Mouse (Mus musculus) splenic B cell, adult 2 months (primary cell): ENCODE measurements at regions not wholly inside any gene's neighbourhood (a gene's known extent, or its start where the extent isn't known, plus 50 kb on each side); places are given as distances from the start of the nearest gene placed in this dataset.

Experiments
- DNase-seq: peaks from one replicate; pipeline ENCODE4 v3.0.0-alpha.2; 2011; ENCODE audit warnings: low read depth, low spot score
- H3K27me3 ChIP-seq: 2 replicates; pipeline ENCODE4 v1.6.1; 2012; ENCODE audit warnings: mild to moderate bottlenecking, low read length, moderate library complexity, mixed read lengths; ENCODE audit not compliant: control insufficient read depth, poor library complexity, insufficient read depth, severe bottlenecking
- H3K36me3 ChIP-seq: 2 replicates; pipeline ENCODE4 v1.6.1; 2012; ENCODE audit warnings: mild to moderate bottlenecking, low read length, moderate library complexity, mixed read lengths; ENCODE audit not compliant: control insufficient read depth, poor library complexity, insufficient read depth, severe bottlenecking

- no peaks in the 10 kb centered on the region for H3K27me3 ChIP-seq
- DNase-seq: no peak
- no peaks in the 10 kb centered on the region for H3K36me3 ChIP-seq
These were observed 213.1 kb upstream of the Jmjd1c start for GRCm38 (mm10) chr10:66882825-66883224.

GRCm38 (mm10) chr10:66885575-66885974, 210.3 kb upstream of the Jmjd1c start:
- Histone ChIP-seq H3K36me3 (no peaks in the 10 kb centered on the region), H3K27me3 (no peaks in the 10 kb centered on the region)
- no peak for DNase-seq

- no peaks in the 10 kb centered on the region for H3K36me3 ChIP-seq
These were observed 206.0 kb upstream of the Jmjd1c start for GRCm38 (mm10) chr10:66889786-66890555.

GRCm38 (mm10) chr10:66891811-66892210, 204.1 kb upstream of the Jmjd1c start:
- Histone ChIP-seq H3K36me3 (no peaks in the 10 kb centered on the region), H3K27me3 (no peaks in the 10 kb centered on the region; the same call in 1 of the 2 replicates)
- no peak for DNase-seq

More at GRCm38 (mm10) chr10:66889786-66890555, 206.0 kb upstream of the Jmjd1c start:
- DNase-seq: no peak
- H3K27me3 ChIP-seq: no peaks in the 10 kb centered on the region

- Histone ChIP-seq H3K27me3 (no peaks in the 10 kb centered on the region; the same call in 1 of the 2 replicates), H3K36me3 (no peaks in the 10 kb centered on the region)
- DNase-seq: no peak
These were observed 202.1 kb upstream of the Jmjd1c start for GRCm38 (mm10) chr10:66893836-66894235.

- no peak for DNase-seq
- H3K36me3 ChIP-seq: no peaks in the 10 kb centered on the region
- no peaks in the 10 kb centered on the region; the same call in 1 of the 2 replicates for H3K27me3 ChIP-seq
These were observed 199.0 kb upstream of the Jmjd1c start for GRCm38 (mm10) chr10:66896698-66897622.

- Histone ChIP-seq H3K27me3 (no peaks in the 10 kb centered on the region; the same call in 1 of the 2 replicates), H3K36me3 (no peaks in the 10 kb centered on the region)
- no peak for DNase-seq
These were observed 196.2 kb upstream of the Jmjd1c start for GRCm38 (mm10) chr10:66899724-66900123.

- no peak for DNase-seq
- H3K27me3 ChIP-seq: no peaks in the 10 kb centered on the region; the same call in 1 of the 2 replicates
- no peaks in the 10 kb centered on the region for H3K36me3 ChIP-seq
These were observed 195.1 kb upstream of the Jmjd1c start for GRCm38 (mm10) chr10:66900781-66901180.

GRCm38 (mm10) chr10:66901873-66902272, 194.1 kb upstream of the Jmjd1c start:
- DNase-seq: no peak
- Histone ChIP-seq H3K27me3 (no peaks in the 10 kb centered on the region), H3K36me3 (no peaks in the 10 kb centered on the region)

GRCm38 (mm10) chr10:66904552-66905367, 191.2 kb upstream of the Jmjd1c start:
- Histone ChIP-seq H3K36me3 (no peaks in the 10 kb centered on the region), H3K27me3 (no peaks in the 10 kb centered on the region)
- no peak for DNase-seq

- DNase-seq: no peak
- Histone ChIP-seq H3K27me3 (no peaks in the 10 kb centered on the region), H3K36me3 (no peaks in the 10 kb centered on the region)
These were observed 188.1 kb upstream of the Jmjd1c start for GRCm38 (mm10) chr10:66907842-66908241.

- Histone ChIP-seq H3K36me3 (no peaks in the 10 kb centered on the region), H3K27me3 (no peaks in the 10 kb centered on the region)
- peak; percentile 86 for DNase-seq
These were observed 186.6 kb upstream of the Jmjd1c start for GRCm38 (mm10) chr10:66909204-66909889.

GRCm38 (mm10) chr10:66909905-66910681, 185.8 kb upstream of the Jmjd1c start:
- Histone ChIP-seq H3K36me3 (no peaks in the 10 kb centered on the region), H3K27me3 (no peaks in the 10 kb centered on the region)
- DNase-seq: no peak
